Mouse (Mus musculus) heart, embryonic 13.5 days (tissue): ENCODE results near the gene Snrnp35. TPM values are rescaled to one million over a fixed set of nuclear protein-coding genes. Genes with fewer than 3 reads are reported as not detected.
A peak's percentile ranks its signal among the peaks of the same experiment; 100 is the strongest.

Experiments
- ATAC-seq: fragments of 200-750 bp; cut with Nextera tagmentation; 2 replicates; pipeline ENCODE4 v1.8.0; 2017; ENCODE audit warnings: moderate TSS enrichment; ENCODE audit not compliant: insufficient number of reproducible peaks, low FRiP score, low TSS enrichment; ENCODE audit errors: extremely low read depth
- H3K27ac ChIP-seq: fragments of 300-500 bp; sonication (generic); replicated peaks from 2 replicates; pipeline ENCODE4 v1.5.1; 2015; ENCODE audit warnings: moderate library complexity, mild to moderate bottlenecking, inconsistent platforms
- H3K27me3 ChIP-seq: fragments of 300-500 bp; sonication (generic); replicated peaks from 2 replicates; pipeline ENCODE4 v1.6.1; 2015; ENCODE audit warnings: mild to moderate bottlenecking, inconsistent platforms
- H3K36me3 ChIP-seq: fragments of 300-500 bp; sonication (generic); 2 replicates; pipeline ENCODE4 v1.6.1; 2015; ENCODE audit warnings: mild to moderate bottlenecking, inconsistent platforms
- H3K4me1 ChIP-seq: fragments of 300-500 bp; sonication (generic); 2 replicates; pipeline ENCODE4 v1.6.1; 2015; ENCODE audit warnings: inconsistent platforms
- H3K4me2 ChIP-seq: fragments of 300-500 bp; sonication (generic); 2 replicates; pipeline ENCODE4 v1.6.1; 2015; ENCODE audit warnings: inconsistent platforms, mild to moderate bottlenecking, moderate library complexity
- H3K4me3 ChIP-seq: fragments of 300-500 bp; sonication (generic); 2 replicates; pipeline ENCODE4 v1.5.1; 2015; ENCODE audit warnings: moderate library complexity, mild to moderate bottlenecking, inconsistent platforms
- H3K9ac ChIP-seq: fragments of 300-500 bp; sonication (generic); 2 replicates; pipeline ENCODE4 v1.6.1; 2015; ENCODE audit warnings: inconsistent platforms, mild to moderate bottlenecking, moderate library complexity
- H3K9me3 ChIP-seq: fragments of 300-500 bp; sonication (generic); 2 replicates; pipeline ENCODE4 v1.6.1; 2016; ENCODE audit warnings: inconsistent platforms
- WGBS: fragments of 180-500 bp; shearing (Covaris S2); methylation state at CpG from one replicate; pipeline ENCODE4 v1.1.7; 2015; ENCODE audit warnings: mixed read lengths; 5-methylcytosine and 5-hydroxymethylcytosine counted together
- polyA plus RNA-seq: library from polyadenylated mRNA; unstranded; fragments of >200 nt; fragmentation: Nextera tagmentation; extraction: Ambion mirVana; gene quantifications from 2 replicates; pipeline ENCODE4 v1.2.1, GENCODE M21; 2015

The Snrnp35 gene
- polyA plus RNA-seq, 1 experiment from 2014 or later = 22.9 TPM

GRCm38 (mm10) chr5:124467766-124468165 lies 15.2 kb upstream of the Snrnp35 start:
- ATAC-seq = no peak
- Histone ChIP-seq H3K27ac (no peak overlapping the region), H3K9ac (no peak overlapping the region), H3K4me3 (no peak overlapping the region), H3K4me1 (no peaks in the 10 kb centered on the region), H3K9me3 (no peaks in the 10 kb centered on the region), H3K4me2 (no peak overlapping the region), H3K27me3 (no peaks in the 10 kb centered on the region), H3K36me3 (peaks cover 53% of the 10 kb centered on the region)
- 60% methylated on average over 1 of the region's 1 CpGs for WGBS

GRCm38 (mm10) chr5:124468365-124468764 lies 14.6 kb upstream of the Snrnp35 start:
- no peak overlapping the region for H3K27ac ChIP-seq
- H3K4me2 ChIP-seq = no peak overlapping the region
- no peaks in the 10 kb centered on the region for H3K4me1 ChIP-seq
- H3K27me3 ChIP-seq = no peaks in the 10 kb centered on the region
- no peaks in the 10 kb centered on the region for H3K9me3 ChIP-seq
- 82% methylated on average over 7 of the region's 7 CpGs for WGBS
- no peak overlapping the region for H3K4me3 ChIP-seq
- no peak for ATAC-seq
- H3K36me3 ChIP-seq = peaks cover 47% of the 10 kb centered on the region
- no peak overlapping the region for H3K9ac ChIP-seq

GRCm38 (mm10) chr5:124469486-124469885 lies 13.4 kb upstream of the Snrnp35 start:
- Histone ChIP-seq H3K9me3 (no peaks in the 10 kb centered on the region), H3K27ac (no peak overlapping the region), H3K36me3 (peaks cover 40% of the 10 kb centered on the region), H3K4me1 (no peaks in the 10 kb centered on the region), H3K9ac (no peak overlapping the region), H3K27me3 (no peaks in the 10 kb centered on the region), H3K4me2 (no peak overlapping the region), H3K4me3 (no peak overlapping the region)
- 89% methylated on average over 6 of the region's 6 CpGs for WGBS
- ATAC-seq = no peak

GRCm38 (mm10) chr5:124470591-124471171 lies 12.3 kb upstream of the Snrnp35 start:
- Histone ChIP-seq H3K9me3 (no peaks in the 10 kb centered on the region), H3K27me3 (no peaks in the 10 kb centered on the region), H3K4me3 (no peak overlapping the region), H3K27ac (no peak overlapping the region), H3K4me2 (no peak overlapping the region), H3K36me3 (peaks cover 40% of the 10 kb centered on the region), H3K4me1 (peaks cover 6% of the 10 kb centered on the region), H3K9ac (no peak overlapping the region)
- WGBS = 79% methylated on average over 6 of the region's 6 CpGs
- ATAC-seq = no peak

- WGBS = 59% methylated on average over 1 of the region's 1 CpGs
- H3K4me3 ChIP-seq = 0 out of 2 replicates have a peak overlapping the region, but pooled peaks have one; percentile 66
These were observed 4.1 kb upstream of the Snrnp35 start for GRCm38 (mm10) chr5:124478873-124479204.

GRCm38 (mm10) chr5:124480119-124480518 lies 2.8 kb upstream of the Snrnp35 start:
- no peaks in the 10 kb centered on the region for H3K36me3 ChIP-seq
- no peak overlapping the region for H3K4me3 ChIP-seq
- 53% methylated on average over 4 of the region's 4 CpGs for WGBS
- ATAC-seq = no peak
- no peak overlapping the region for H3K9ac ChIP-seq
- peaks cover 38% of the 10 kb centered on the region for H3K4me1 ChIP-seq
- H3K9me3 ChIP-seq = no peaks in the 10 kb centered on the region
- no peak overlapping the region for H3K4me2 ChIP-seq
- no peak overlapping the region for H3K27ac ChIP-seq
- H3K27me3 ChIP-seq = no peaks in the 10 kb centered on the region

More at GRCm38 (mm10) chr5:124478873-124479204, 4.1 kb upstream of the Snrnp35 start:
- no peaks in the 10 kb centered on the region for H3K36me3 ChIP-seq
- H3K4me1 ChIP-seq = peaks cover 29% of the 10 kb centered on the region
- H3K27me3 ChIP-seq = no peaks in the 10 kb centered on the region
- no peak for ATAC-seq
- peak overlapping the region; percentile 86 for H3K4me2 ChIP-seq
- peak overlapping the region; percentile 58; the same call in 1 of the 2 replicates for H3K9ac ChIP-seq
- peak overlapping the region; percentile 83 for H3K27ac ChIP-seq
- H3K9me3 ChIP-seq = no peaks in the 10 kb centered on the region

- H3K4me3 ChIP-seq = no peak overlapping the region
- H3K4me1 ChIP-seq = peaks cover 27% of the 10 kb centered on the region
- H3K9me3 ChIP-seq = no peaks in the 10 kb centered on the region
- no peak overlapping the region for H3K27ac ChIP-seq
- no peaks in the 10 kb centered on the region; the same call in 1 of the 2 replicates for H3K36me3 ChIP-seq
- no peak overlapping the region for H3K4me2 ChIP-seq
- no peaks in the 10 kb centered on the region for H3K27me3 ChIP-seq
- no peak for ATAC-seq
- 84% methylated on average over 4 of the region's 4 CpGs for WGBS
- H3K9ac ChIP-seq = no peak overlapping the region
These were observed 1.2 kb upstream of the Snrnp35 start for GRCm38 (mm10) chr5:124481714-124482113.

GRCm38 (mm10) chr5:124482436-124482965 lies 433 bp upstream of the Snrnp35 start:
- Histone ChIP-seq H3K4me2 (peak overlapping the region; percentile 81), H3K27ac (peak overlapping the region; percentile 97), H3K9ac (peak overlapping the region; percentile 93), H3K27me3 (no peaks in the 10 kb centered on the region), H3K4me1 (peaks cover 22% of the 10 kb centered on the region), H3K4me3 (peak overlapping the region; percentile 54), H3K9me3 (no peaks in the 10 kb centered on the region), H3K36me3 (peaks cover 3% of the 10 kb centered on the region)
- ATAC-seq = no peak
- WGBS = 7% methylated on average over 13 of the region's 13 CpGs

- Histone ChIP-seq H3K36me3 (peaks cover 12% of the 10 kb centered on the region), H3K4me3 (peak overlapping the region; percentile 54), H3K9me3 (no peaks in the 10 kb centered on the region), H3K9ac (peak overlapping the region; percentile 93), H3K4me1 (peaks cover 16% of the 10 kb centered on the region), H3K27me3 (no peaks in the 10 kb centered on the region), H3K27ac (peak overlapping the region; percentile 97), H3K4me2 (peak overlapping the region; percentile 81)
- ATAC-seq = no peak
- 8% methylated on average over 15 of the region's 15 CpGs for WGBS
These were observed 892 bp downstream of the Snrnp35 start for GRCm38 (mm10) chr5:124483655-124484396.

GRCm38 (mm10) chr5:124485654-124486053 lies 2.7 kb downstream of the Snrnp35 start:
- 88% methylated on average over 5 of the region's 5 CpGs for WGBS
- H3K27ac ChIP-seq = no peak overlapping the region
- ATAC-seq = no peak
- peaks cover 13% of the 10 kb centered on the region for H3K4me1 ChIP-seq
- no peak overlapping the region for H3K4me2 ChIP-seq
- H3K4me3 ChIP-seq = no peak overlapping the region
- H3K27me3 ChIP-seq = no peaks in the 10 kb centered on the region
- 0 out of 2 replicates have a peak overlapping the region, but pooled peaks have one; percentile 33 for H3K9ac ChIP-seq
- H3K9me3 ChIP-seq = no peaks in the 10 kb centered on the region
- peaks cover 25% of the 10 kb centered on the region for H3K36me3 ChIP-seq

- Histone ChIP-seq H3K4me3 (no peak overlapping the region), H3K9ac (no peak overlapping the region), H3K9me3 (no peaks in the 10 kb centered on the region), H3K36me3 (peaks cover 57% of the 10 kb centered on the region), H3K4me1 (peaks cover 9% of the 10 kb centered on the region), H3K4me2 (no peak overlapping the region), H3K27me3 (no peaks in the 10 kb centered on the region), H3K27ac (no peak overlapping the region)
- no peak for ATAC-seq
- WGBS = 93% methylated on average over 3 of the region's 3 CpGs
These were observed 6.0 kb downstream of the Snrnp35 start for GRCm38 (mm10) chr5:124488885-124489284.
